Mouse (Mus musculus) spleen, adult 2 months (tissue): ENCODE results near the gene Mylk3.

Experiments used
- CTCF ChIP-seq: fragments of 200-500 bp; IDR thresholded peaks from 2 replicates; pipeline ENCODE4 v1.5.1; 2011; ENCODE audit warnings: mild to moderate bottlenecking, inconsistent platforms; ENCODE audit not compliant: insufficient read depth, insufficient read length, insufficient replicate concordance; ENCODE audit errors: extremely low read depth
- POLR2A ChIP-seq: fragments of 200-500 bp; IDR thresholded peaks from 2 replicates; pipeline ENCODE4 v1.6.1; 2011; ENCODE audit warnings: low read depth, low read length, inconsistent platforms

DNA sequence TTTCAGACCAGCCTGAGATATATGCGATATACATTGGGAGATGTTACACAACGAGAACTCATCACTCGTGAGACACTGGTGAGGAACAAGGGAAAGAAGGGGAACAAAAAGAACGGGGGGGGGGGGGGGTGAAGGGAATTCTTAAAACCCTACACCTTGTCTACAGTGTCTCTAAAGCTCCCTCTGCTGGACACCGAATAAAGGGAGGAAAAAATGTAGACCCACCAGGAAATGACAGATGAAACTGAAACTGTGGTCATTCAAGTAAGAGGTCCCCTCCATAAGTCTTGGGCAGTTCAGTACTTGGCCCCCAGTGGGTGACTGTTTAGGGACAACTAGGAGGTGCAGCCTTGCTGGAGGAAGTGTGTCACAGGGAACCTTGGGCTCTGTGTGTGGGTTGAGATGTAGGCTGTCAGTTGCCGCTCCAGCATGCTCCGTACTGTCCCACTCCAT lies 21.9 kb upstream of the Mylk3 start:
- TF ChIP-seq CTCF = peak; percentile 1; the same call in 1 of the 2 replicates
- TF ChIP-seq POLR2A = no peak
